8 mouse cellular contexts compared by ENCODE assay signal in genomic region chr16:11697710-11698357, GRCm38 (mm10).
DNase-seq lines count a peak whose midpoint lies in the region; ATAC-seq and TF ChIP-seq lines count a peak whose summit lies in the region.

No protein-coding gene starts in this region.

- H3K36me3 ChIP-seq in hindbrain, embryonic 15.5 days, result no peaks in the 10 kb centered on the region
- H3K36me3 ChIP-seq in limb, embryonic 13.5 days, result no peaks in the 10 kb centered on the region
- H3K36me3 ChIP-seq in neural tube, embryonic 14.5 days (ENCODE audit: control insufficient read depth, insufficient read depth, low read length), result no peaks in the 10 kb centered on the region

- H3K9me3 ChIP-seq in hindbrain, embryonic 15.5 days, result no peaks in the 10 kb centered on the region
- H3K9me3 ChIP-seq in limb, embryonic 13.5 days, result no peaks in the 10 kb centered on the region
- H3K9me3 ChIP-seq in neural tube, embryonic 14.5 days (ENCODE audit: control insufficient read depth, low read length), result no peaks in the 10 kb centered on the region

- peak; percentile 68 for TF ChIP-seq CTCF in gastrocnemius, adult 2 months (IDR thresholded peaks at IDR 0.05)

- no peak overlapping the region for H3K27ac ChIP-seq in gastrocnemius, adult 2 months
- H3K27ac ChIP-seq in hindbrain, embryonic 15.5 days (replicated peaks), result no peak overlapping the region
- no peak overlapping the region for H3K27ac ChIP-seq in limb, embryonic 13.5 days
- no peak overlapping the region for H3K27ac ChIP-seq in neural tube, embryonic 14.5 days (ENCODE audit: low read depth, low read length)

- H3K4me1 ChIP-seq in hindbrain, embryonic 15.5 days (replicated peaks), result no peaks in the 10 kb centered on the region
- peaks cover 10% of the 10 kb centered on the region for H3K4me1 ChIP-seq in limb, embryonic 13.5 days
- no peaks in the 10 kb centered on the region for H3K4me1 ChIP-seq in neural tube, embryonic 14.5 days (ENCODE audit: control insufficient read depth, insufficient read depth, low read length)

- H3K4me2 ChIP-seq in hindbrain, embryonic 15.5 days, result no peak overlapping the region
- no peak overlapping the region for H3K4me2 ChIP-seq in limb, embryonic 13.5 days (replicated peaks)
- no peak overlapping the region for H3K4me2 ChIP-seq in neural tube, embryonic 14.5 days (ENCODE audit: low read depth, low read length)

- intact Hi-C loops in gastrocnemius, adult 2 months (cut with DNase I), result loop anchor here (5.0 to 10.0 kb wide), 3 partner anchors 233 to 504 kb away; no protein-coding TSS in a partner anchor

- H3K27me3 ChIP-seq in hindbrain, embryonic 15.5 days, result no peaks in the 10 kb centered on the region
- no peaks in the 10 kb centered on the region for H3K27me3 ChIP-seq in limb, embryonic 13.5 days
- no peaks in the 10 kb centered on the region for H3K27me3 ChIP-seq in neural tube, embryonic 14.5 days (ENCODE audit: control insufficient read depth, insufficient read depth, low read length)

- peak; percentile 45 for DNase-seq in gastrocnemius, adult 2 months
- no peak for DNase-seq in gastrocnemius, postnatal 10 days
- peak; percentile 14 for DNase-seq in ZHBTc4 (ENCODE audit: low read depth, low spot score)
- DNase-seq in embryo, embryonic 11 days, result peak; percentile 56
- no peak for DNase-seq in thymus, postnatal 14 days

- H3K4me3 ChIP-seq in gastrocnemius, adult 2 months, result no peak overlapping the region
- H3K4me3 ChIP-seq in hindbrain, embryonic 15.5 days, result no peak overlapping the region
- no peak overlapping the region for H3K4me3 ChIP-seq in limb, embryonic 13.5 days
- H3K4me3 ChIP-seq in neural tube, embryonic 14.5 days (ENCODE audit: low read depth, low read length), result no peak overlapping the region

- WGBS in hindbrain, embryonic 15.5 days, result 62% methylated on average over 8 of the region's 8 CpGs
- 72% methylated on average over 8 of the region's 8 CpGs for WGBS in limb, embryonic 13.5 days
- 68% methylated on average over 8 of the region's 8 CpGs for WGBS in neural tube, embryonic 14.5 days

- H3K9ac ChIP-seq in hindbrain, embryonic 15.5 days, result no peak overlapping the region
- no peak overlapping the region for H3K9ac ChIP-seq in limb, embryonic 13.5 days
- no peak overlapping the region for H3K9ac ChIP-seq in neural tube, embryonic 14.5 days (replicated peaks; ENCODE audit: low read depth, low read length)

- peak; percentile 81 for ATAC-seq in hindbrain, embryonic 15.5 days (ENCODE audit: low FRiP score, low read depth)
- peak; percentile 64; the same call in 1 of the 2 replicates for ATAC-seq in limb, embryonic 13.5 days (ENCODE audit: low FRiP score, low read depth)
- peak; percentile 77 for ATAC-seq in neural tube, embryonic 14.5 days (ENCODE audit: low read depth)

Comparison
In these comparisons a context has a peak if more than half of its experiments do, and no peak if none do; other contexts are left out.
1. DNase-seq: peak in gastrocnemius, adult 2 months (single experiment), ZHBTc4 (single experiment) and embryo, embryonic 11 days (single experiment); none in gastrocnemius, postnatal 10 days (single experiment) and thymus, postnatal 14 days (single experiment).
2. Peak in every context shown above with its lines, with median percentiles within 50 percentile points of each other: ATAC-seq.